Mouse (Mus musculus): Measurements from ENCODE around the gene Slc31a2.
A peak's percentile ranks its signal among the peaks of the same experiment; 100 is the strongest.

Slc31a2 gene

GRCm38 (mm10) chr4:62281319-62281718 lies 19.0 kb downstream of the Slc31a2 start:
- DNase-seq (ENCODE audit: low read depth) = no peak

DNA sequence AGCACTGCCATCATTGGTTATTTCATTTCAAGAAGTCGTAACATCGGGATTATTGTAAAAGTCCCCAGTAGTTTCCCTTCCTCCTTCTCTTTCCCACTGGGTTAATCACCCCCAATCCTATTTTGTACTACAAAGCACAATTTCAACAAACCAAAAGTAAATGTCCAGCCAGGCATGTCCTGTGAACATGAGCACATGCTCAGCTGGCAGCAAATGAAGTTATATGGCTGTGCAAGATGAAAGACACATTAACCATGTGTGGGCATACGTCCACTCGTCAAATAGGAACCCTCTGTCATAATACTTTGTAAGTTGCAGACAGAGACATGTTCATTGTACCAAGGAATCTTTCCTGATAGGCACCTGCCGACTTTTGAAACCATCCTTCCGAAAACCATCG lies 20.6 kb downstream of the Slc31a2 start:
- no peak for DNase-seq (ENCODE audit: low read depth)

DNA sequence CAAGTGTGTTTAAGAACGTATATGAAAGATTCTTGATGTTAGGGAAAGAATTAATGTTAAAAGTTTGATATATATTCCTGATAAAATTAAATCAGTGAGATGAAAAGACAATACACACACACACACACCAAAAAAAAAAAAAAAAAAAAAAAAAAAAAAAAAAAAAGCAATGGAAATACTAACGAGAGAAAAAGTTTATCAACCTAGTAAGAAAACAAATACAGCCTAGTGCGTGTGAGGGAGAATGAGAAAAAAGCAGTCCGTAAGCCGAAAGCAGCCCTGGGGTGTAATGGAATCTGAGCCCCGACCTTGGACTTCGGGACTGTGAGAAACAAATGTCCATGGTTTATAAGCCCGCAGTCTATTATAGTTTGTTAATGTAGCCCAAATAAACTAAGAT lies 23.2 kb downstream of the Slc31a2 start:
- no peak for DNase-seq (ENCODE audit: low read depth)

DNA sequence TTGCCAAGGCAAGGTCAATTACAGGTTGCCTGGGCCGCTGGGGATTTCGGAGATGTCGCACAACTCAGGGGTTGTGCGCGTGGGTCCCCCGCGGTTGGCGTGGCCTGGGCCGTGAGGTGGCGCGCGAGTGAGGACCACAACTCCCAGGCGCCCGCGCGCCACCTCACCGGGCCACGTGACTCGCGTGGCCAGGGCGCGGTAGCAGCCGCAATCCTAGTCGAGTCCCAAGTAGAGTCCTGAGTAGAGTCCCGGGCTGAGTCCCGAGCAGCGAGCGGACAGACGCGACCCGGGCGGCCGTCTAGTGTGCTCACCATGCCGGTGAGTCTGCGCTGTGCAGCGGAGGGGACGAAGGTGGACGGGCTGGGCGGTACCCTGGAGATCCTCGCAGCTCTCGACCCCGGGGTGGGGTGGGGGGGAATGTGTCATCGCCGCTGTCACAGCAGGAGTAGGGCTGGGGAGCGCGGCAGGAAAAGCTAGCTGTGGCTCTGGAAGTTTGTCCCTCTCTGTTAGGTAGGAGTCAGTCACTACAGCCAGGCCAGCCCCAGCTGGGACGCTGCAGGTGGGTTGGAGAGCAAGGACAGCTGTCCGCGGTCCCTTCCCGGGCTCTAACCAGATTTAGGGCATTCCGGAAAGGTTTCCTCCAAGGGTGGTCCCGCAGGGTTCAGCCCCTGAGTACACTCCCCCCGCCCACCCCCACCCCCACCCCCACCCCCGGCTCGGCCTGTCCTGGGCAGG lies 24.1 kb downstream of the Slc31a2 start:
- DNase-seq (ENCODE audit: low read depth) = peak; percentile 46

DNA sequence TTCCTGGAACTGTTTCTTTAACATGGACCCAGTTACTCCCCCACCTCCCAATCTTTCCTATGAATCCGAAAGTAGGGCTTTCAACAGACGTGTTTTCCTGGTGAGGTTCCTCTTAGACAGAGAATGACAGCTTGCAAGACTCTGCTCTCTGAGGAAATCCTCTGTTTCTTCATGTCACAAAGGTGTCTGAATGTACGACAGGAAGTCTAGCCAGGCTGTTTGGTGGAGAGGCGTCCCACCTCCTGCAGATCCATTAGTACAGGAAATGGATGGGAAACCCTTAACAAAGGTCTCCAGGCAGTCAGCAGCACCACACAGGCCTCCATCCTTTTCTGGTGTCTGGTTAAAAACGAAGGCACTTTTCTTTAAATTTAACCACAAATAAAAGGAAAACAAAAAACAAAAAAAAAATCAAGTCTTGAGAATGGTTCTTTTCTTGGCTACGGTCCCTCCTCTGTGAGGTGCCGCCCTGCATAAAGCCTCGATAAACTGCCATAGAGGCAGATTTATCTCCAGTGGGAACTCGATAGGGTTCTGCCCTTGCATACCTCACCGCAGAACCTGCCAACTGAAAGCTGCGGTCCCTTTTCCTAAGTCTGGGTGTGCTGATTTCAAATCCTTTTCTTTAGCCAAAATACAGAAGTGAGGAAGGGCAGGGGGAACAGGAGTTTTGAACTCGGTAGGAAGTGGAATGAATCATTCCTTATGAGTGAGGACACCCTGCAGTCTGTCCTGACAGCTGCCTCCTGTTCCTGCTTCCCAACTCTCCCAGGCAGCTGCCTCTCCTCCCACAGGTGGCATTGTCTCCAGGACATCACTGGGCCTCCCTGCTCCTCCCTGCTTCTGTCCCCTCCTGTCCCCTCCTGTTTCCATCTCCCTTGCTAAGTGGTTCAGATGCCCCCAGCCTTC lies 24.9 kb downstream of the Slc31a2 start:
- DNase-seq (ENCODE audit: low read depth) = no peak

- no peak for DNase-seq (ENCODE audit: low read depth)
These were observed 26.9 kb downstream of the Slc31a2 start for GRCm38 (mm10) chr4:62289226-62289625.

- no peak for DNase-seq (ENCODE audit: low read depth)
These were observed 28.6 kb downstream of the Slc31a2 start for GRCm38 (mm10) chr4:62290816-62291505.

DNA sequence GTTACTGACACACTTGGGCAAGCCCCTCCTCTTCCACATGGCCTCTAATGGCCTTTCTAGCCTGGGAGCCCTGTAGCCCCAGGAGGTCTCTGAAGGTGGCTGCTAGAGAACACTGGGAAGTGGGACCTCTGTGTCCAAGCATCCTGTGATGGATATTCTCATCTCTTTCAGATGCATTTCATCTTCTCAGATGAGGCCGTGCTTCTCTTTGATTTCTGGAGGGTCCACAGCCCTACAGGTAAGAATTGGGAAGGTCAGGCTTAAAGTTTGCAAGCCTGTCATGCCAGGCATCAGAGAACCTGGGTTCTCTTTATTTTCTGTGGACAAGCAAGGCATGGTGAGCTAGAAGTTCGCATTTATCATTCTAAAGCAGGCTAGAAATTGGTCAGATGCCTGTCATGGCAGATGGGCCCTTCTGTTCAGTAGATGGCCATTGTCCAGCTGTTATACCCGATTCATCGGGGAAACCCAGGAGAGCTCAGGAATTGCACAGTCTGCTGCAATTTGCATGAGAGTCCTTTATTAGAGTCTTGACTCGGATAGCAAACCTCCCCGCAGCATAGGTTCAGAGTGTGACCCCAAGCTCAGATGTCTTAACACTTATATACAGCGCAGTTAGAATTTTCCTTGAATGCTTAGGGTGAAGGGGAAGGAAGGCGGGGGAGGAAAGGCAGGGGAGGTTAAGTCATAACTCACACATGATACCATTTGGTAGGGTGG lies 30.3 kb downstream of the Slc31a2 start:
- DNase-seq (ENCODE audit: low read depth) = no peak

DNA sequence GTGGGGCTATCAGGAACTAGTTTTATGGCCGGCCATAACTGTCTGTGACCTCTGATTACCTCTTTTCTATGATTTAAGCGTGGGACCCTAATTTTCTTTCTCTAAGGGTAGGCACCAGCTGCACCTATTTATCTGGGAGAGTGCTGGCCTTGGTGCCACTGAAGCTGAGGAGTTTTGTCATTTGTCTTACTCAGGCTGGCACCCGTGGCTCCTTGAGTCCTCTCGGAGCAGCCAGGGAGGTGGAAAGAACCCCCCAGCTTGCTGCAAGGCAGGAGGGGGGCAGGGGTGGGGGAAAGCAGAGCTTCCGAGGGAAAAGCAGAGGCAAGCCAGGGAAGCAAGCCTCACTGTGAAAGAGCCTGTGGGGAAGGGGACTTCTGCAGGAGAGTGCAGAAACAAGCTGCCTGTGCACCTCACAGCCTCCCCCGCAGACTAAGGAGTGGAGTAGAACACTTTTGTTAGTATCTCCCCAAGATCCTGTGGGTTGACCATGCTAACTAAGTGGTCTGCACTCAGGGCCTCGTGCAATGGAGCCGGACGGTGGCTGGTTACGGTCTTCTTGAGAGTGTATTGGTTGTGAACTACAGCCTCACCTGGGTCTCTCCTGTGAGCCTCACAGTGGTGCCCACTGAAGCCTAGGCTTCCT lies 31.0 kb downstream of the Slc31a2 start:
- no peak for DNase-seq (ENCODE audit: low read depth)

- no peak for DNase-seq (ENCODE audit: low read depth)
These were observed 32.4 kb downstream of the Slc31a2 start for GRCm38 (mm10) chr4:62294741-62295140.

GRCm38 (mm10) chr4:62297280-62298130 lies 35.1 kb downstream of the Slc31a2 start:
- no peak for DNase-seq (ENCODE audit: low read depth)

- DNase-seq (ENCODE audit: low read depth) = no peak
These were observed 37.6 kb downstream of the Slc31a2 start for GRCm38 (mm10) chr4:62300001-62300400.

- DNase-seq (ENCODE audit: low read depth) = no peak
These were observed 40.4 kb downstream of the Slc31a2 start for GRCm38 (mm10) chr4:62302795-62303194.

- no peak for DNase-seq (ENCODE audit: low read depth)
These were observed 40.9 kb downstream of the Slc31a2 start for GRCm38 (mm10) chr4:62303288-62303687.

- no peak for DNase-seq (ENCODE audit: low read depth)
These were observed 43.9 kb downstream of the Slc31a2 start for GRCm38 (mm10) chr4:62306301-62306700.

DNA sequence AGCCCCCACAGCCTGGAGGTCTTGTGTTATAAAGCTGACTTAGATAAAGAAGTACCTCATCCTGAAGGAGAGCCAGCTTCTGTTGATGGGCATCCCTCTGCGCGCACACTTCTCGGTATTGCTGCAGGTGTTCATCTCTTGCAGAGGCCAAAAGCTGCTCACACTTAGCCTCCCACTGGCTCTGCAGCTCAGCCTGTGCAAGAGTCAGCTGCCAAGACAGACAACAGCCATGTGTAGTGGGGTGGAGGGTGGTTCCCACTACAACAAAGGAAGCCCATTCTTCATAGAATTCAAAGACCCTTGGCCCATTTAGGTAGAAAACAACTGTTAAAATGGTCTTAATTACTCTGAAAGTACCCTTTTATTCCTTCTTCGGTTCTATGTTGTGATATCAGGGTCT lies 44.5 kb downstream of the Slc31a2 start:
- DNase-seq (ENCODE audit: low read depth) = no peak

DNA sequence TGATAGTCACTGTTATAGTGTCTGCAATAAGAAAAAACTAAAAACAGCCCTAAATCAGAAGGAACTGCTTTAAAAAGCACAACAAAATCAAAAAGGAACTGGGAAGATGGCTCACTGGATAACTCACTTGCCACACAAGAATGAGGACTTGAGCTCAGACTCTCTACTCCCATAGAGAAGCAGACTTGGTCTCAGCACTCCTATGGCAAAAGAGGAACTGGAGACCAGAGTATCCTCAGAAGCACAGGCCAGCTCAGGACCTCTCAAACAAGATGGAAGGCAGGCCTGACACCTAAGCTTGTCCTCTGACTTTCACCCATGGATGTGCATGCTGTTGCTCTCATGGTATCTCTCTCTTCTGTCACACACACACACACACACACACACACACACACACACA lies 46.0 kb downstream of the Slc31a2 start:
- DNase-seq (ENCODE audit: low read depth) = no peak

DNA sequence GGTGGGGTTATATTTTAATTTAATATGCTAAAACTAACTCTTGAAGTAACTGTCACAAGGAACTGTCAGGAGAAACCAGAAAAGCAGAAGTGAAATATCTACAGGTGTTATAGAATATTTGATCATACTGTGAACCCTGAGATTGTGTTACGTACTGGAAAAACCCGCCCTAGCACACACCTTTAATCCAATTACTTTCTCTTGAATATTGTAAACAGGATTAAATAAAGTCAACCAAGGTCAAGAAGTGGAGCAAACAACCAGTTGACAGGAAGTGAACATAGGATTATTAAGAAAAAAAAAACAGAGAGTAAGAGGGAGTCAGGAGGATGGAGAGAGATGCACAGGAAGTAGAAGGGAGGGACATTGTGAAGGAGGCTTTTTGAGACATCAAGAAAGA lies 50.5 kb downstream of the Slc31a2 start:
- DNase-seq (ENCODE audit: low read depth) = no peak

DNA sequence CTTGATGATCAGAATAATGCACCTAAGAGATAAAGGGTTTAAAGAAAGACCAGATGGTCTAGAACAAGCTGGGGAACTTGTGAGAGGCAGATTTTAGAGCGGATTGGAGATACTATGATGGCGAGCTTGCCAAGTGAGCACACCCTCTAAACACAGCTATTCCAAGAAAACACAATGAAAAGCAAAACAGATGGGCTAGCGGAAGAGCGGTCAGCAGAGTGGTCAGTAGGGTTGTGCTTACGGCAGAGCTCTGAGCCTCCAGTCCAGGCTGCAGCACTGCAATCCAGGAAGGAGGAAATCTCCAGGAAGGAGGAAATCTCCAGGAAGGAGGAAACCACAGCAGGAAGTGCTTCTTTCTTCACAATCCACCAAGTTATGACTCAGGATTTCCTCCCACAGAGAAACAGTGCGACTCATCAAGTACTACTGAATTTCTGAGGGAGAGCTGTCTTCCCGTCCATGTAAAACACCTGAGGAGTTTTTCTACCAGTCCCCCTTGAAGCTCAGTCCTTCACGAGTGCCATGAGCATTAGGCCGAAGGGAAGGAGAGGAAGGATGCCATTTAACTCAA lies 51.4 kb downstream of the Slc31a2 start:
- DNase-seq (ENCODE audit: low read depth) = no peak

DNA sequence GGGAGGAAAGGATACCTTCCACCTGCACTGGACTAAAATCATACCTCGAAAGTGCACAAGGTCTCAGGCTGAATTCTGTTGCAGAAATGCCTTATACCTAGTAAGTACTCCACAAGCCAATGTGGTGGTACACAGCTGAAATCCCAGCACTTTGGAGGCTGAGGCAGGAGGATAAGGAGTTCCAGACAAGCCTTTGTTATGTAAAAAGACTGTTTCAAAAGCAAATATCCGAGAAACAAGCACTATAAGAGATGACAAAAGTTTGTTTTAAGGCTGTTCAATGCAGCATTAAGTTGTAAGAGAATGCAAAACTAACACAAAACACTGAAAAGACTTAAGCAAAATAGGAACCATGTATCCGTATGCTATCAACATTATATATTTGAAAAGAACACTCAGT lies 52.2 kb downstream of the Slc31a2 start:
- no peak for DNase-seq (ENCODE audit: low read depth)

Data from c-Kit-positive CD71-positive TER-119-negative erythroid progenitor cells, embryonic 14.5 days (primary cell).